Mouse (Mus musculus): ENCODE measurements at regions not wholly inside any gene's neighbourhood (a gene's known extent, or its start where the extent isn't known, plus 50 kb on each side); places are given as distances from the start of the nearest gene placed in this dataset.
A peak's percentile ranks its signal among the peaks of the same experiment; 100 is the strongest.

DNA sequence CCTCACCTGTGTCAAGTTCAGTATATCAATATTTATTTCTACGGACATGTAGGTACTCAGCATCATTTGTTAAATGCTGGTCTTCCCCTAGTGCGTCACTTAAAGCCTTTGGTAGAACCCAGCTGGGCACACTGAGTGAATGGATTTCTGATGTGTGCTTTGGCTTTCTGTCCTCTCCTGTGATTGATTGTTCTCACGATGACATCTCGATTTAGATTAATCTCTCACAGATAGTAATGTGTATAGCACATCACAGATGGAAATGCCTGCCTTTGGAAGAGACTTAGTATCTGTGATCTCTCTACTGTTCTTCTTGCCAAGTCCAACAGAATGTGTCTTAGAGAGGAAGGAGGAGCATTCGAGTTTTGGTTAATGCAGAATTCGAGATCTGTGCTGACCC, 175.0 kb upstream of the Wdfy3 start:
- no peak for ATAC-seq
- TF ChIP-seq CTCF (IDR thresholded peaks at IDR 0.05; ENCODE audit: low read depth): no peak
- no peak for DNase-seq (ENCODE audit: low spot score)

DNA sequence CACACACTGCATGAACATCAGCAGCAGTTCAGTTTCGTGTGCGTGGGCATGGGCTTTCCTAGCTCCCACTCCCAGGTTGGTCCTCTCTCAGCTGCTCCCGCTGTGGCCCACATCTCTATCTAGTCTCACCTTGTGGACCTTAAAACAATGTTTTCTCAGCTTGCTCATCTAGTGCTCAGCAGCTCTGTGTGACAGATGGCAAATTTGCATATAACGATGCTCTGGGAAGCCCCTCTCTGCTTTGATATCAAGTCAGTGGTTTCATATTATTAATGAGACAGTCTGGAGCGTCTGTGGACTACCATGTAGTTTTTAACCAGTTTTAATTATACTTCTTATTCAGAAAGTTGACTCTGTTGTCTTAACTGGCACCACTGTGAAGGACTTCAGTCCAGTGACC, 179.0 kb upstream of the Wdfy3 start:
- ATAC-seq: 0 out of 2 replicates have a peak, but pooled peaks have one; percentile 27
- Histone ChIP-seq H3K4me2 (ENCODE audit: low read depth, low read length) (no peak overlapping the region), H3K4me1 (ENCODE audit: insufficient read depth, low read length) (no peaks in the 10 kb centered on the region), H3K4me3 (ENCODE audit: low read length) (no peak overlapping the region), H3K27ac (no peak overlapping the region), H3K27me3 (ENCODE audit: insufficient read depth, low read length) (no peaks in the 10 kb centered on the region), H3K9ac (replicated peaks; ENCODE audit: low read length) (no peak overlapping the region), H3K36me3 (ENCODE audit: insufficient read depth, low read length) (no peaks in the 10 kb centered on the region), H3K9me3 (ENCODE audit: low read length) (no peaks in the 10 kb centered on the region)
- 54% methylated on average over 5 of the region's 5 CpGs for WGBS
- DNase-seq (ENCODE audit: low spot score): peak; percentile 17
- no peak for TF ChIP-seq CTCF (IDR thresholded peaks at IDR 0.05; ENCODE audit: low read depth)

More for the DNA sequence above, 175.0 kb upstream of the Wdfy3 start:
- WGBS: 83% methylated on average over 6 of the region's 6 CpGs
- H3K9me3 ChIP-seq (ENCODE audit: low read length): no peaks in the 10 kb centered on the region
- H3K4me3 ChIP-seq (ENCODE audit: low read length): no peak overlapping the region
- H3K4me2 ChIP-seq (ENCODE audit: low read depth, low read length): no peak overlapping the region
- H3K36me3 ChIP-seq (ENCODE audit: insufficient read depth, low read length): no peaks in the 10 kb centered on the region
- no peak overlapping the region for H3K27ac ChIP-seq
- H3K4me1 ChIP-seq (ENCODE audit: insufficient read depth, low read length): no peaks in the 10 kb centered on the region
- H3K9ac ChIP-seq (replicated peaks; ENCODE audit: low read length): no peak overlapping the region
- no peaks in the 10 kb centered on the region for H3K27me3 ChIP-seq (ENCODE audit: insufficient read depth, low read length)

- Histone ChIP-seq H3K27ac (no peak overlapping the region), H3K4me3 (ENCODE audit: low read length) (no peak overlapping the region), H3K27me3 (ENCODE audit: insufficient read depth, low read length) (no peaks in the 10 kb centered on the region), H3K36me3 (ENCODE audit: insufficient read depth, low read length) (no peaks in the 10 kb centered on the region), H3K9me3 (ENCODE audit: low read length) (no peaks in the 10 kb centered on the region), H3K4me1 (ENCODE audit: insufficient read depth, low read length) (no peaks in the 10 kb centered on the region), H3K4me2 (ENCODE audit: low read depth, low read length) (no peak overlapping the region), H3K9ac (replicated peaks; ENCODE audit: low read length) (no peak overlapping the region)
- WGBS: 88% methylated on average over 7 of the region's 7 CpGs
- DNase-seq (ENCODE audit: low spot score) (no peak), ATAC-seq (no peak)
- TF ChIP-seq CTCF (IDR thresholded peaks at IDR 0.05; ENCODE audit: low read depth): no peak
Observed at GRCm38 (mm10) chr5:102251076-102251475, 181.4 kb upstream of the Wdfy3 start.

DNA sequence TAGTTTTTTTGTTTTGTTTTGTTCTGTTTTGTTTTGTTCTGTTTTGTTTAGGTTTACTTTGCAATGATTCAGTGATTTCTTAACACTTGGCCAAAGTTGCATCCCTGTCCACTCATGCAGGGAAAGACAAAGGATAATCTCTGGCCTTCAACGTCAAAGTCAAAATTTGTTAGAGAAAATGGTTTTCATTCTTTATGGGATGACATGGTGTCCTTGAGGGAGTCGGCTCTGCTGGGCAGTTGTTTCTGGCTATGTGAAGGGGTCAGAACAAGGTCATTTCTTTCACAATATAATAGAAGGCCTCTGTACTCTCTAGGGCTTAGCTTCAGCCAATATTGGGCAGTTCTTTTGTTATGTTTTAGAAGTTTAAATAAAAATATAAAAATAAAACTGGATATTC, 184.1 kb upstream of the Wdfy3 start:
- ATAC-seq (no peak), DNase-seq (ENCODE audit: low spot score) (no peak)
- H3K36me3 ChIP-seq (ENCODE audit: insufficient read depth, low read length): no peaks in the 10 kb centered on the region
- 12% methylated on average over 2 of the region's 2 CpGs for WGBS
- no peak overlapping the region for H3K4me3 ChIP-seq (ENCODE audit: low read length)
- no peaks in the 10 kb centered on the region for H3K9me3 ChIP-seq (ENCODE audit: low read length)
- no peak overlapping the region for H3K9ac ChIP-seq (replicated peaks; ENCODE audit: low read length)
- no peak for TF ChIP-seq CTCF (IDR thresholded peaks at IDR 0.05; ENCODE audit: low read depth)
- H3K27ac ChIP-seq: no peak overlapping the region
- no peaks in the 10 kb centered on the region for H3K27me3 ChIP-seq (ENCODE audit: insufficient read depth, low read length)
- no peaks in the 10 kb centered on the region for H3K4me1 ChIP-seq (ENCODE audit: insufficient read depth, low read length)
- H3K4me2 ChIP-seq (ENCODE audit: low read depth, low read length): no peak overlapping the region

- no peak for TF ChIP-seq CTCF (IDR thresholded peaks at IDR 0.05; ENCODE audit: low read depth)
- DNase-seq (ENCODE audit: low spot score): peak; percentile 15
- Histone ChIP-seq H3K4me1 (ENCODE audit: insufficient read depth, low read length) (no peaks in the 10 kb centered on the region), H3K4me2 (ENCODE audit: low read depth, low read length) (no peak overlapping the region), H3K4me3 (ENCODE audit: low read length) (no peak overlapping the region), H3K27me3 (ENCODE audit: insufficient read depth, low read length) (no peaks in the 10 kb centered on the region), H3K36me3 (ENCODE audit: insufficient read depth, low read length) (no peaks in the 10 kb centered on the region), H3K9ac (replicated peaks; ENCODE audit: low read length) (no peak overlapping the region), H3K27ac (no peak overlapping the region), H3K9me3 (ENCODE audit: low read length) (no peaks in the 10 kb centered on the region)
- no peak for ATAC-seq
- WGBS: 71% methylated on average over 2 of the region's 2 CpGs
Observed at GRCm38 (mm10) chr5:102257104-102257503, 187.4 kb upstream of the Wdfy3 start.

GRCm38 (mm10) chr5:102261621-102262020, 191.9 kb upstream of the Wdfy3 start:
- no peak overlapping the region for H3K9ac ChIP-seq (replicated peaks; ENCODE audit: low read length)
- no peaks in the 10 kb centered on the region for H3K36me3 ChIP-seq (ENCODE audit: insufficient read depth, low read length)
- no peak overlapping the region for H3K27ac ChIP-seq
- ATAC-seq: no peak
- H3K27me3 ChIP-seq (ENCODE audit: insufficient read depth, low read length): no peaks in the 10 kb centered on the region
- H3K9me3 ChIP-seq (ENCODE audit: low read length): no peaks in the 10 kb centered on the region
- no peak overlapping the region for H3K4me3 ChIP-seq (ENCODE audit: low read length)
- no peaks in the 10 kb centered on the region for H3K4me1 ChIP-seq (ENCODE audit: insufficient read depth, low read length)
- TF ChIP-seq CTCF (IDR thresholded peaks at IDR 0.05; ENCODE audit: low read depth): no peak
- no peak for DNase-seq (ENCODE audit: low spot score)
- 71% methylated on average over 5 of the region's 5 CpGs for WGBS
- H3K4me2 ChIP-seq (ENCODE audit: low read depth, low read length): no peak overlapping the region

- Histone ChIP-seq H3K9me3 (ENCODE audit: low read length) (no peaks in the 10 kb centered on the region), H3K36me3 (ENCODE audit: insufficient read depth, low read length) (no peaks in the 10 kb centered on the region), H3K4me3 (ENCODE audit: low read length) (no peak overlapping the region), H3K4me2 (ENCODE audit: low read depth, low read length) (0 out of 2 replicates have a peak overlapping the region, but pooled peaks have one; percentile 3), H3K4me1 (ENCODE audit: insufficient read depth, low read length) (no peaks in the 10 kb centered on the region), H3K27me3 (ENCODE audit: insufficient read depth, low read length) (no peaks in the 10 kb centered on the region), H3K9ac (replicated peaks; ENCODE audit: low read length) (no peak overlapping the region), H3K27ac (no peak overlapping the region)
- TF ChIP-seq CTCF (IDR thresholded peaks at IDR 0.05; ENCODE audit: low read depth): no peak
- WGBS: 53% methylated on average over 11 of the region's 11 CpGs
- no peak for DNase-seq (ENCODE audit: low spot score)
- no peak; the same call in 1 of the 2 replicates for ATAC-seq
Observed at GRCm38 (mm10) chr5:102266451-102266850, 196.7 kb upstream of the Wdfy3 start.

Measured in hindbrain, postnatal 0 days (tissue).